ENCODE assay signal across 9 mouse cellular contexts in the genomic region with DNA sequence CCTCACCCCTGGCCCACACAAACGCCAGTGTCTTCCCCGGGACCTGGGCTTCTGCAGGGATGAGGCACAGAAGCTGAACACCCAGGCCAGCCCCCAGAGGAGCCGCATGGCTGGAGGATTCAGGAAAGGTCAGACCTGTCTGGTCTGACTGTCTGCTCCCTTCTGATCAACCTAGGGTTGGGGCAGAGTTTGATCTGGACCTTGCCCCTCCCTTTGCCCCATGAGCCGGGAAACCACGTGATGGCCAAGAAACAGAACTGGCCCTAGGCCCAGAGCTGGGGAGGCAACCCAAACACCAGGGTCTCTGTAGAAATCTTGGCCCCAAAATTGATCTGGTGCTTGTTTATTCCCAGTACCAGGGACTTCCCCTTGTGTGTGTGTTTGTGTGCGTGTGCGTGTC. TPM values are rescaled to one million over a fixed set of nuclear protein-coding genes. Genes with fewer than 3 reads are reported as not detected.
DNase-seq lines count a peak whose midpoint lies in the region; ATAC-seq and TF ChIP-seq lines count a peak whose summit lies in the region.
"Had no signal": no experiment of that assay in that cellular context is flagged by ENCODE, and none has a peak within 500 bp of the region (broad histone marks: within the 10 kb centered on the region; RNA-seq: fewer than 3 reads in every experiment).

A gene (minus strand): TSS at position 164 of the 400 bp plus-strand sequence.

- no peak for ATAC-seq in kidney, embryonic 16.5 days (ENCODE audit: low FRiP score, low TSS enrichment)

- no peak within 1 kb of the TSS for H3K4me3 ChIP-seq in kidney, adult 2 months (ENCODE audit: insufficient read depth, low read depth, low read length)
- no peak within 1 kb of the TSS for H3K4me3 ChIP-seq in kidney, embryonic 16.5 days (ENCODE audit: low read length)
- H3K4me3 ChIP-seq in cerebellum, adult 2 months (replicated peaks; ENCODE audit: insufficient read depth, low read depth, low read length): no peak within 1 kb of the TSS
- H3K4me3 ChIP-seq: neural tube, embryonic 12.5 days; stomach, embryonic 15.5 days had no signal

- H3K27me3 ChIP-seq in kidney, adult 2 months (replicated peaks; ENCODE audit: control insufficient read depth, insufficient read depth, low read length): no peaks in the 10 kb centered on the region
- no peaks in the 10 kb centered on the region for H3K27me3 ChIP-seq in kidney, embryonic 16.5 days (ENCODE audit: insufficient read depth, low read length)
- H3K27me3 ChIP-seq in cerebellum, adult 2 months (ENCODE audit: control insufficient read depth, insufficient read depth, low read length): no peaks in the 10 kb centered on the region
- H3K27me3 ChIP-seq: neural tube, embryonic 12.5 days; stomach, embryonic 15.5 days had no signal

- peaks cover 5% of the 10 kb centered on the region; the same call in 1 of the 2 replicates for H3K9me3 ChIP-seq in kidney, embryonic 16.5 days (ENCODE audit: low read length)
- H3K9me3 ChIP-seq: neural tube, embryonic 12.5 days; stomach, embryonic 15.5 days had no signal

- H3K4me2 ChIP-seq in kidney, embryonic 16.5 days (replicated peaks; ENCODE audit: low read depth, low read length): no peak within 1 kb of the TSS
- H3K4me2 ChIP-seq: neural tube, embryonic 12.5 days; stomach, embryonic 15.5 days had no signal

- DNase-seq in kidney, adult 2 months: peak; percentile 63
- peak; percentile 58 for DNase-seq in adipocyte (ENCODE audit: low spot score)
- DNase-seq in adrenal gland, postnatal 4 days (ENCODE audit: low spot score in 2 of 2): no peak
- DNase-seq in layer of hippocampus, adult 9-11 months: peak; percentile 74
- no peak for DNase-seq in cerebellum, adult 2 months
- no peak for DNase-seq in right cerebral cortex, adult 2 months (ENCODE audit: low spot score in 2 of 2)

- TF ChIP-seq CTCF in kidney, adult 2 months (conservative IDR thresholded peaks at IDR 0.05; ENCODE audit: insufficient read depth, insufficient read length, low read depth, low read length): no peak
- no peak for TF ChIP-seq CTCF in cerebellum, adult 2 months (IDR thresholded peaks at IDR 0.05; ENCODE audit: borderline replicate concordance, insufficient read depth, low read depth, low read length)

- no peak for TF ChIP-seq POLR2A in kidney, adult 2 months (IDR thresholded peaks at IDR 0.05; ENCODE audit: low read depth, low read length)
- TF ChIP-seq POLR2A in cerebellum, adult 2 months (IDR thresholded peaks at IDR 0.05; ENCODE audit: borderline replicate concordance, insufficient read depth, low read length): no peak

- H3K9ac ChIP-seq in kidney, embryonic 16.5 days (replicated peaks; ENCODE audit: low read length): no peak within 1 kb of the TSS
- H3K9ac ChIP-seq: neural tube, embryonic 12.5 days; stomach, embryonic 15.5 days had no signal

- H3K36me3 ChIP-seq in kidney, adult 2 months (ENCODE audit: control insufficient read depth, insufficient read depth, low read length): no peaks in the 10 kb centered on the region
- no peaks in the 10 kb centered on the region for H3K36me3 ChIP-seq in kidney, embryonic 16.5 days (ENCODE audit: insufficient read depth, low read length)
- H3K36me3 ChIP-seq: neural tube, embryonic 12.5 days; stomach, embryonic 15.5 days had no signal

- no peaks in the 10 kb centered on the region for H3K4me1 ChIP-seq in kidney, adult 2 months (ENCODE audit: control insufficient read depth, insufficient read depth, low read length)
- H3K4me1 ChIP-seq in kidney, embryonic 16.5 days (ENCODE audit: insufficient read depth, low read length): no peaks in the 10 kb centered on the region
- H3K4me1 ChIP-seq in cerebellum, adult 2 months (ENCODE audit: control insufficient read depth, insufficient read depth, low read length): no peaks in the 10 kb centered on the region
- H3K4me1 ChIP-seq: neural tube, embryonic 12.5 days; stomach, embryonic 15.5 days had no signal

- 62% methylated on average over 7 of the region's 7 CpGs for WGBS in kidney, adult 2 months
- WGBS in kidney, embryonic 16.5 days: 84% methylated on average over 7 of the region's 7 CpGs
- WGBS in cerebellum, adult 2 months: 59% methylated on average over 7 of the region's 7 CpGs

- no peak within 1 kb of the TSS for H3K27ac ChIP-seq in kidney, adult 2 months (ENCODE audit: insufficient read depth, low read depth, low read length)
- H3K27ac ChIP-seq in kidney, embryonic 16.5 days (ENCODE audit: low read length): no peak within 1 kb of the TSS
- no peak within 1 kb of the TSS for H3K27ac ChIP-seq in cerebellum, adult 2 months (ENCODE audit: insufficient read depth, low read length)
- H3K27ac ChIP-seq: neural tube, embryonic 12.5 days; stomach, embryonic 15.5 days had no signal

RNA-seq across cellular contexts. Expression of the gene that starts here (rescaled TPM):
- polyA plus RNA-seq in kidney, adult 2 months (2012; rRNA removed): 4.7 and 6.8 TPM in 2 replicates
- polyA plus RNA-seq in kidney, embryonic 16.5 days (2015; fragmentation: Nextera tagmentation; extraction: Ambion mirVana): 0.78 and 1.5 TPM in 2 replicates
- 100 to 1,000 TPM; 105 to 151 TPM for total RNA-seq in adrenal gland, postnatal 4 days (2021)
- polyA plus RNA-seq in cerebellum, adult 2 months (2012; rRNA removed): 8.5 and 10.2 TPM in 2 replicates
- polyA plus RNA-seq: neural tube, embryonic 12.5 days had no signal

Comparison
In these comparisons a context has a peak if more than half of its experiments do, and no peak if none do; other contexts are left out.
1. DNase-seq: peak in kidney, adult 2 months (single experiment), adipocyte (single experiment) and layer of hippocampus, adult 9-11 months (single experiment); none in adrenal gland, postnatal 4 days (0 of 2), cerebellum, adult 2 months (0 of 2) and right cerebral cortex, adult 2 months (0 of 2).